Comparison of ENCODE assay signal across 8 mouse cellular contexts in the genomic region with DNA sequence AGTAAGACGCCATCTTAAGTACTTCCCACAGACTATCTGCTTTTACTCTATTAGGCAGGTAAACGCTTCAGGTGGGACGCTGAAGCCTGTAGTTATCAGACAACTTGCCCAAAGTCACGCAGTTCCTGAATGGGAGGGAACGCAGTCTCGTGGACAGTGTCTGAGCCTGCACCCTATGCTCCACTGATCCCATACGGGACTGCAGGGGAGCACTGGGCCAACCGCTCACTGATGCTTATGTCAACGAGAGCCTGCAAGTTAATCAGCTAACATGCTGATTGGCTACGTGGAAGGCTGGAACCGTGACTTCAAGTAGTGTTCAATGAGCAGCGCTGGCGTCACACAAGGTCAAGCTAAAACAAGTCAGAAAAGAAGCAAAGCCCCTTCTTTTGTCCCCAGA. TPM values are rescaled to one million over a fixed set of nuclear protein-coding genes. Genes with fewer than 3 reads are reported as not detected.
DNase-seq lines count a peak whose midpoint lies in the region; ATAC-seq and TF ChIP-seq lines count a peak whose summit lies in the region.

No protein-coding gene starts in this region.

- peak; percentile 18 to 24 for DNase-seq in lung, adult 18-20 months
- no peak for DNase-seq in lung, postnatal 14 days
- DNase-seq in embryo, embryonic 9.5 days (ENCODE audit: extremely low spot score) = peak; percentile 22
- peak; percentile 31 for DNase-seq in hindbrain, embryonic 11.5 days (ENCODE audit: low spot score)
- DNase-seq in limb, embryonic 14.5 days (ENCODE audit: low spot score) = no peak
- DNase-seq in left cerebral cortex, adult 18-20 months (ENCODE audit: low spot score in 2 of 2) = no peak
- no peak for DNase-seq in layer of hippocampus, postnatal 25 days (ENCODE audit: extremely low spot score in 1 of 2, low spot score in 1 of 2)

- H3K9me3 ChIP-seq in hindbrain, embryonic 11.5 days (ENCODE audit: control insufficient read depth, low read length) = no peaks in the 10 kb centered on the region
- no peaks in the 10 kb centered on the region for H3K9me3 ChIP-seq in limb, embryonic 14.5 days (ENCODE audit: control insufficient read depth, low read length)

- peak overlapping the region; percentile 50; the same call in 1 of the 2 replicates for H3K9ac ChIP-seq in hindbrain, embryonic 11.5 days (ENCODE audit: low read depth, low read length)
- peak overlapping the region; percentile 84 for H3K9ac ChIP-seq in limb, embryonic 14.5 days (ENCODE audit: low read depth, low read length, severe bottlenecking)

- no peak overlapping the region for H3ac ChIP-seq in myocyte (ENCODE audit: control insufficient read depth, insufficient read length)

- 36% methylated on average over 13 of the region's 13 CpGs for WGBS in hindbrain, embryonic 11.5 days
- 34% methylated on average over 13 of the region's 13 CpGs for WGBS in limb, embryonic 14.5 days

- peak overlapping the region; percentile 71 for H3K4me2 ChIP-seq in hindbrain, embryonic 11.5 days (replicated peaks; ENCODE audit: low read depth, low read length)
- H3K4me2 ChIP-seq in limb, embryonic 14.5 days (replicated peaks; ENCODE audit: low read depth, low read length, severe bottlenecking) = peak overlapping the region; percentile 66
- peak overlapping the region; percentile 76 for H3K4me2 ChIP-seq in myocyte (ENCODE audit: low read depth)

- no peaks in the 10 kb centered on the region for H3K27me3 ChIP-seq in hindbrain, embryonic 11.5 days (ENCODE audit: control insufficient read depth, insufficient read depth, low read length)
- no peaks in the 10 kb centered on the region for H3K27me3 ChIP-seq in limb, embryonic 14.5 days (ENCODE audit: control insufficient read depth, insufficient read depth, low read length)
- H3K27me3 ChIP-seq in myocyte (ENCODE audit: control insufficient read depth, insufficient read depth, insufficient read length) = no peaks in the 10 kb centered on the region

- no peaks in the 10 kb centered on the region for H3K36me3 ChIP-seq in hindbrain, embryonic 11.5 days (ENCODE audit: control insufficient read depth, insufficient read depth, low read length)
- H3K36me3 ChIP-seq in limb, embryonic 14.5 days (ENCODE audit: control insufficient read depth, insufficient read depth, low read length) = peaks cover 8% of the 10 kb centered on the region
- peaks cover 7% of the 10 kb centered on the region for H3K36me3 ChIP-seq in myocyte (ENCODE audit: control insufficient read depth, insufficient read depth)

- no peak for ATAC-seq in hindbrain, embryonic 11.5 days (ENCODE audit: low FRiP score)
- ATAC-seq in limb, embryonic 14.5 days (ENCODE audit: low FRiP score, low read depth) = no peak

- H3K4me3 ChIP-seq in hindbrain, embryonic 11.5 days (ENCODE audit: low read depth, low read length) = peak overlapping the region; percentile 86
- H3K4me3 ChIP-seq in limb, embryonic 14.5 days (replicated peaks; ENCODE audit: low read length) = peak overlapping the region; percentile 79
- peak overlapping the region; percentile 76 for H3K4me3 ChIP-seq in myocyte

- peaks cover 71% of the 10 kb centered on the region for H3K79me2 ChIP-seq in myocyte (ENCODE audit: control insufficient read depth, insufficient read depth)

- H3K4me1 ChIP-seq in hindbrain, embryonic 11.5 days (replicated peaks; ENCODE audit: control insufficient read depth, insufficient read depth, low read length) = peaks cover 3% of the 10 kb centered on the region; the same call in 1 of the 2 replicates
- H3K4me1 ChIP-seq in limb, embryonic 14.5 days (ENCODE audit: control insufficient read depth, insufficient read depth, low read length) = peaks cover 26% of the 10 kb centered on the region

- no peak for TF ChIP-seq POLR2A in limb, embryonic 14.5 days (IDR thresholded peaks at IDR 0.05; ENCODE audit: borderline replicate concordance, extremely low read depth, insufficient read depth, insufficient read length)
- no peak for TF ChIP-seq POLR2A in myocyte (IDR thresholded peaks at IDR 0.05; ENCODE audit: insufficient read length, low read depth)

- no peak overlapping the region for H3K27ac ChIP-seq in hindbrain, embryonic 11.5 days (ENCODE audit: low read depth, low read length)
- H3K27ac ChIP-seq in limb, embryonic 14.5 days (replicated peaks; ENCODE audit: low read depth, low read length) = no peak overlapping the region

TF ChIP-seq in myocyte, 11 proteins besides CTCF, POLR2A, EP300 and RAD21:
- no peak for TF ChIP-seq TCF12 (IDR thresholded peaks at IDR 0.05; ENCODE audit: insufficient read depth, poor library complexity, severe bottlenecking)
- no peak for TF ChIP-seq REST (IDR thresholded peaks at IDR 0.05; ENCODE audit: insufficient read depth, insufficient read length)
- TF ChIP-seq CEBPB (IDR thresholded peaks at IDR 0.05; ENCODE audit: insufficient read depth, poor library complexity, severe bottlenecking) = no peak
- no peak for TF ChIP-seq MYOG (IDR thresholded peaks at IDR 0.05; ENCODE audit: control insufficient read depth in 1 of 3, insufficient read depth in 1 of 3, insufficient read length in 2 of 3, low read depth in 2 of 3)
- TF ChIP-seq USF1 (IDR thresholded peaks at IDR 0.05; ENCODE audit: low read depth) = no peak
- TF ChIP-seq MYOD1 (IDR thresholded peaks at IDR 0.05; ENCODE audit: control insufficient read depth in 1 of 3, insufficient read length in 2 of 3, low read depth in 2 of 3) = no peak

RNA-seq across cellular contexts. Expression of gene Taf5l, which starts 1.4 kb away (rescaled TPM):
- 32.1 and 42.9 TPM in 2 replicates for polyA plus RNA-seq in hindbrain, embryonic 11.5 days (2014; fragmentation: Nextera tagmentation; extraction: Ambion mirVana)
- polyA plus RNA-seq in limb, embryonic 14.5 days (2012; rRNA removed) = 38.8 and 49.3 TPM in 2 replicates
- polyA plus RNA-seq in limb, embryonic 14.5 days (2014; fragmentation: Nextera tagmentation; extraction: Ambion mirVana) = 48.8 and 49.6 TPM in 2 replicates
- polyA plus RNA-seq in myocyte (2012; fragmentation: generic; extraction: Trizol) = 16.0 TPM
- 10 to 100 TPM; 21.2 to 23.9 TPM for total RNA-seq in left cerebral cortex, adult 18-20 months (2021)
- 10 to 100 TPM; 20.0 to 20.5 TPM for total RNA-seq in layer of hippocampus, postnatal 25 days (2021)

RNA-seq across cellular contexts. Expression of gene Urb2, which starts 1.5 kb away (rescaled TPM):
- polyA plus RNA-seq in hindbrain, embryonic 11.5 days (2014; fragmentation: Nextera tagmentation; extraction: Ambion mirVana) = 7.3 and 7.6 TPM in 2 replicates
- polyA plus RNA-seq in limb, embryonic 14.5 days (2012; rRNA removed) = 11.9 and 12.4 TPM in 2 replicates
- 6.7 and 7.2 TPM in 2 replicates for polyA plus RNA-seq in limb, embryonic 14.5 days (2014; fragmentation: Nextera tagmentation; extraction: Ambion mirVana)
- polyA plus RNA-seq in myocyte (2012; fragmentation: generic; extraction: Trizol) = 5.6 TPM
- 10 to 100 TPM; 12.1 to 12.9 TPM for total RNA-seq in left cerebral cortex, adult 18-20 months (2021)
- 10 to 100 TPM; 11.5 TPM for total RNA-seq in layer of hippocampus, postnatal 25 days (2021)

RNA-seq across cellular contexts. Expression of gene Abcb10, which starts 36.9 kb away (rescaled TPM):
- 17.5 and 18.3 TPM in 2 replicates for polyA plus RNA-seq in hindbrain, embryonic 11.5 days (2014; fragmentation: Nextera tagmentation; extraction: Ambion mirVana)
- polyA plus RNA-seq in limb, embryonic 14.5 days (2012; rRNA removed) = 14.0 and 15.4 TPM in 2 replicates
- 19.2 and 20.9 TPM in 2 replicates for polyA plus RNA-seq in limb, embryonic 14.5 days (2014; fragmentation: Nextera tagmentation; extraction: Ambion mirVana)
- 11.0 TPM for polyA plus RNA-seq in myocyte (2012; fragmentation: generic; extraction: Trizol)
- total RNA-seq in left cerebral cortex, adult 18-20 months (2021) = 10 to 100 TPM; 17.3 to 20.1 TPM
- total RNA-seq in layer of hippocampus, postnatal 25 days (2021) = 10 to 100 TPM; 19.2 to 20.0 TPM

Comparison
In these comparisons a context has a peak if more than half of its experiments do, and no peak if none do; other contexts are left out.
1. DNase-seq: peak in lung, adult 18-20 months (2 of 2), embryo, embryonic 9.5 days (single experiment) and hindbrain, embryonic 11.5 days (single experiment); none in lung, postnatal 14 days (single experiment), limb, embryonic 14.5 days (single experiment), left cerebral cortex, adult 18-20 months (0 of 2) and layer of hippocampus, postnatal 25 days (0 of 2).
2. Peak in every context shown above with its lines, with median percentiles within 50 percentile points of each other: H3K4me2 ChIP-seq and H3K4me3 ChIP-seq.